Mouse (Mus musculus): ENCODE measurements around the gene Nat10. TPM values are rescaled to one million over a fixed set of nuclear protein-coding genes. Genes with fewer than 3 reads are reported as not detected.

Gene Nat10
- polyA plus RNA-seq, 1 experiment from 2014 or later = 28.6 TPM

GRCm38 (mm10) chr2:103673609-103674008, 87.5 kb downstream of the Nat10 start:
- no peak for ATAC-seq (ENCODE audit: low FRiP score, low read depth)
- peaks cover 60% of the 10 kb centered on the region for H3K4me1 ChIP-seq

GRCm38 (mm10) chr2:103672573-103673119, 88.4 kb downstream of the Nat10 start:
- no peaks in the 10 kb centered on the region for H3K9me3 ChIP-seq
- H3K27ac ChIP-seq = no peak overlapping the region; the same call in 1 of the 2 replicates
- no peak overlapping the region for H3K9ac ChIP-seq
- peaks cover 60% of the 10 kb centered on the region for H3K4me1 ChIP-seq
- H3K36me3 ChIP-seq = no peaks in the 10 kb centered on the region
- H3K4me3 ChIP-seq = no peak overlapping the region
- no peak overlapping the region for H3K4me2 ChIP-seq (replicated peaks)
- H3K27me3 ChIP-seq = no peaks in the 10 kb centered on the region
- WGBS = 74% methylated on average over 7 of the region's 7 CpGs
- no peak for ATAC-seq (ENCODE audit: low FRiP score, low read depth)

More at GRCm38 (mm10) chr2:103673609-103674008, 87.5 kb downstream of the Nat10 start:
- H3K36me3 ChIP-seq = no peaks in the 10 kb centered on the region
- WGBS = 90% methylated on average over 4 of the region's 4 CpGs
- 0 out of 2 replicates have a peak, but pooled peaks cover 3% of the 10 kb centered on the region for H3K27me3 ChIP-seq
- H3K9me3 ChIP-seq = no peaks in the 10 kb centered on the region
- no peak overlapping the region for H3K4me2 ChIP-seq (replicated peaks)
- no peak overlapping the region for H3K9ac ChIP-seq
- no peak overlapping the region for H3K27ac ChIP-seq
- H3K4me3 ChIP-seq = no peak overlapping the region

Other genes with a start within 250 kb of the Nat10 start
- gene Abtb2, start 195.0 kb downstream of the Nat10 start, polyA plus RNA-seq (2015; fragmentation: Nextera tagmentation; extraction: Ambion mirVana) = 17.6 and 20.5 TPM in 2 replicates
- 319 and 339 TPM in 2 replicates for gene Caprin1, start 36.4 kb upstream of the Nat10 start, polyA plus RNA-seq (2015; fragmentation: Nextera tagmentation; extraction: Ambion mirVana)
- gene Lmo2, start 196.7 kb upstream of the Nat10 start, polyA plus RNA-seq (2015; fragmentation: Nextera tagmentation; extraction: Ambion mirVana) = 14.0 and 14.5 TPM in 2 replicates

Data from limb, embryonic 13.5 days (tissue).